Mouse (Mus musculus) midbrain, embryonic 14.5 days (tissue): ENCODE results near the gene Brd3. TPM values are rescaled to one million over a fixed set of nuclear protein-coding genes. Genes with fewer than 3 reads are reported as not detected.

ENCODE experiments used
- ATAC-seq: fragments of 200-750 bp; cut with Nextera tagmentation; 2 replicates; pipeline ENCODE4 v1.8.0; 2017; ENCODE audit warnings: moderate number of reproducible peaks, moderate library complexity; ENCODE audit not compliant: low FRiP score, low TSS enrichment
- DNase-seq: peaks from one replicate; pipeline ENCODE4 v3.0.0-alpha.2; 2015
- H3K27ac ChIP-seq: fragments of 300-500 bp; sonication (generic); replicated peaks from 2 replicates; pipeline ENCODE4 v1.5.1; 2014; ENCODE audit warnings: mild to moderate bottlenecking, low read depth, low read length, moderate library complexity
- H3K27me3 ChIP-seq: fragments of 300-500 bp; sonication (generic); 2 replicates; pipeline ENCODE4 v1.6.1; 2014; ENCODE audit warnings: low read length, control low read depth, mixed read lengths; ENCODE audit not compliant: control insufficient read depth, insufficient read depth
- H3K36me3 ChIP-seq: fragments of 300-500 bp; sonication (generic); 2 replicates; pipeline ENCODE4 v1.6.1; 2014; ENCODE audit warnings: low read length, control low read depth; ENCODE audit not compliant: control insufficient read depth, insufficient read depth
- H3K4me1 ChIP-seq: fragments of 300-500 bp; sonication (generic); 2 replicates; pipeline ENCODE4 v1.6.1; 2014; ENCODE audit warnings: mild to moderate bottlenecking, antibody characterized with exemption, low read length, control low read depth; ENCODE audit not compliant: control insufficient read depth, insufficient read depth
- H3K4me2 ChIP-seq: fragments of 300-500 bp; sonication (generic); 2 replicates; pipeline ENCODE4 v1.6.1; 2014; ENCODE audit warnings: mild to moderate bottlenecking, low read length, moderate library complexity
- H3K4me3 ChIP-seq: fragments of 300-500 bp; sonication (generic); replicated peaks from 2 replicates; pipeline ENCODE4 v1.5.1; 2014; ENCODE audit warnings: low read depth, low read length
- H3K9ac ChIP-seq: fragments of 300-500 bp; sonication (generic); replicated peaks from 2 replicates; pipeline ENCODE4 v1.6.1; 2014; ENCODE audit warnings: mild to moderate bottlenecking, low read length, moderate library complexity
- H3K9me3 ChIP-seq: fragments of 300-500 bp; sonication (generic); 2 replicates; pipeline ENCODE4 v1.6.1; 2016; ENCODE audit warnings: low read length, control low read depth, mixed read lengths; ENCODE audit not compliant: control insufficient read depth
- WGBS: fragments of 180-500 bp; shearing (Covaris S2); extraction: QIAGEN DNeasy Blood & Tissue Kit; methylation state at CpG from one replicate; pipeline ENCODE4 v1.1.7; 2014; 5-methylcytosine and 5-hydroxymethylcytosine counted together
- polyA plus RNA-seq: library from polyadenylated mRNA; unstranded; fragments of >200 nt; fragmentation: Nextera tagmentation; extraction: Ambion mirVana; gene quantifications from 2 replicates; pipeline ENCODE4 v1.2.1, GENCODE M21; 2014

Brd3 gene
- polyA plus RNA-seq, 1 experiment from 2014 or later, result 174 TPM

DNA sequence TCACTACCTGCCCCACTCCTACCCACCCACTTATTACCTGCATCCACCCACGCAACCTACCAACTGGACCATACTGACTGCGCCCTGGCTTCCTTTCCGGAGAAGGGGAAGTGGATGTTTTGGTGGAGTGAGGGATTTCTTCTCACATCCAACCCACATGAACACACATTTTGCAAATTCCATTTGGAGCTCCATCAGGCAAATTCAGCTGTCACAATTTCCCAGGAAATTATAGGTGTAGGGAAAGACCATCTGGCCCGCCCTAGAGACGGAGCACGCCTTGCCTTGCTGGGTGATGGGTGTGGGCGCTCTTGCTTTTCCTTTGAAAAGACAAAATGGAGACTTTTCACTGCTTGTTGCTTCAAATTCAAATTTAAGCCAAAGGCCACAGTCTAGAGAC is 76.8 kb downstream of the Brd3 start:
- DNase-seq, result no peak
- no peak for ATAC-seq
- 96% methylated on average over 7 of the region's 7 CpGs for WGBS
- no peak overlapping the region for H3K9ac ChIP-seq
- H3K4me1 ChIP-seq, result peaks cover 10% of the 10 kb centered on the region
- no peaks in the 10 kb centered on the region for H3K9me3 ChIP-seq
- H3K4me2 ChIP-seq, result no peak overlapping the region
- no peak overlapping the region for H3K4me3 ChIP-seq
- no peak overlapping the region for H3K27ac ChIP-seq
- H3K36me3 ChIP-seq, result no peaks in the 10 kb centered on the region
- H3K27me3 ChIP-seq, result no peaks in the 10 kb centered on the region

DNA sequence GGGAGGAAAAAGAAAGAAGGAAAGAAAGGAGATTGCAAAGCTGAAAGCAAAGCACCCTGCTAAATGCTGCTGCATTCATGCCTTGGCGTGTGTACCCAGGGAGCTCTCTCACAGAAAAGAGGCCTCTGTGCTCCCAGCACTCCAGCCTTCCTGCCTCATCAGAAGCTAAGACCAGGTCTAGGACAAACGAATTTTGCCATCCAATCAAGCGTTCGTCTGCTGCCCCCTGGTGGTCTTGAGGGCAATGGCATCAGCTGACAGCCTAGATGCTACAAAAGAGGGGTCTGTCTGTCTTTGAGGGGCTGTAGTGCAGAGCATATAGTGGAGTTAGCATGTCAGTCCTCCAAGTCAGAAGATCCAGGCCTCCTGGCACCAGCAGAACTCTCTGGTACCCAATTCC is 79.4 kb downstream of the Brd3 start:
- WGBS, result 0% methylated on average over 4 of the region's 4 CpGs
- DNase-seq, result peak; percentile 97
- peak overlapping the region; percentile 3; the same call in 1 of the 2 replicates for H3K27ac ChIP-seq

DNA sequence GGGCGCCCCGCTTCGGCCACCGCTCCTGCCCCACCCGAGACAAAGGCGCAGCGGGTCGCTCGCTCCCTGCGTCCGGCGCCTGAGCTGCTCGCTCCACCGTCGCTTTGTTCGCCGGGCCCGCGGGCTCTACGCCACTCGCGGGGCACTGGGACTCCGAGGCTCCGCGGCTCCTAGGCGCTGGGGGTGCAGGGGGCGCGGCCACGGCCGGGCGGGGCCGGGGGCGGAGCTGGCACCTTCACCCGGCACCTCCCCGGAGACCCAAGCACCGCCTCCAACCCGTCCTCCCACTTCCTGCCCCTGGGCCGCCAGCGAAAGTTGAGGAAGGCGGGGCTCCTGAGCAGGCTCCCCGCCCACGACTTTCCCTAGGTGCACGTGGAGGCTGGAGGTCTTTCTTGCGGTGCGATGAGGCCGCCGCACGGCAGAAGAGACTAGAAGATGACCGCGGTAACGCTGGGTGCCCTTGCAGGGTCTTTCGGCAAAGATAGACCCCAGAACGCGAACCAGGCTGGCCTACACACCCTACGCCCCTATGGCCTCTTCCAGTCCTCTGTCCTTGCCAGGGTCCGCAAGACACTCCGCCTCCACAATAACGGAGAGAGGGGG is 80.5 kb downstream of the Brd3 start, which contains the start of gene Vav2:
Gene Vav2 (minus strand): TSS at position 179 of the 603 bp plus-strand sequence.
- H3K36me3 ChIP-seq, result no peaks in the 10 kb centered on the region

More for the DNA sequence above, 79.4 kb downstream of the Brd3 start:
- no peak overlapping the region for H3K4me3 ChIP-seq
- no peaks in the 10 kb centered on the region for H3K27me3 ChIP-seq
- ATAC-seq, result peak; percentile 18; the same call in 1 of the 2 replicates
- no peaks in the 10 kb centered on the region for H3K9me3 ChIP-seq
- no peaks in the 10 kb centered on the region for H3K36me3 ChIP-seq
- no peak overlapping the region for H3K9ac ChIP-seq
- H3K4me1 ChIP-seq, result peaks cover 25% of the 10 kb centered on the region
- H3K4me2 ChIP-seq, result no peak overlapping the region

DNA sequence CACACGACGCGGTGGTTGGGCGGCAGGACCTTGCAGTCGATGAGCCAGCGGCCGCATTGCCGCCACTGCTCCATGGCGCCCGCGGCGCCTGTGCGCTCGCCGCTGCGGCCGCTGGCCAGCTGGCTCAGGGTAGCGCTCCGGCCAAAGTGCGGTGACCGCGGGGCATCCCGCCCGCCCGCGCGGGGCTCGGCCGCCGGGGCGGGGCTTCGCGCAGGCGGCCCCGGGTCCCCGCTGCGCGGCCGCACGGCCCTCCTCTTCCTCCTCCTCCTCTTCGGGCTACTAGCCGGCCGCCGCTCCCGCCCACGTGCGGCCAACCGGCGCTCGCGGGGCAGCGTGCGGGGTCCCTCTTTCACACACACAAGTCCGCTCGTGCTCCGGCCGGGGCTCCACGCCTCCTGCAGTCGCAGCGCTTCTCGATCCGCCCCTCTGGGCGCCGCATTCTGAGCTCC is 81.0 kb downstream of the Brd3 start:
- Histone ChIP-seq H3K4me1 (peaks cover 37% of the 10 kb centered on the region), H3K36me3 (no peaks in the 10 kb centered on the region), H3K4me3 (peak overlapping the region; percentile 92), H3K4me2 (peak overlapping the region; percentile 94), H3K9ac (peak overlapping the region; percentile 91), H3K27me3 (no peaks in the 10 kb centered on the region), H3K9me3 (no peaks in the 10 kb centered on the region), H3K27ac (peak overlapping the region; percentile 79)
- ATAC-seq (peak; percentile 47), DNase-seq (peak; percentile 71)
- WGBS, result 1% methylated on average over 41 of the region's 64 CpGs

More for the DNA sequence above, 80.5 kb downstream of the Brd3 start, which contains the start of gene Vav2:
- no peaks in the 10 kb centered on the region for H3K27me3 ChIP-seq
- DNase-seq, result peak; percentile 93
- 1% methylated on average over 58 of the region's 58 CpGs for WGBS
- H3K4me1 ChIP-seq, result peaks cover 32% of the 10 kb centered on the region
- peak within 1 kb of the TSS; percentile 91 for H3K9ac ChIP-seq
- H3K9me3 ChIP-seq, result no peaks in the 10 kb centered on the region
- peak within 1 kb of the TSS; percentile 92 for H3K4me3 ChIP-seq
- H3K27ac ChIP-seq, result peak within 1 kb of the TSS; percentile 79
- H3K4me2 ChIP-seq, result peak within 1 kb of the TSS; percentile 94
- peak; percentile 86 for ATAC-seq

DNA sequence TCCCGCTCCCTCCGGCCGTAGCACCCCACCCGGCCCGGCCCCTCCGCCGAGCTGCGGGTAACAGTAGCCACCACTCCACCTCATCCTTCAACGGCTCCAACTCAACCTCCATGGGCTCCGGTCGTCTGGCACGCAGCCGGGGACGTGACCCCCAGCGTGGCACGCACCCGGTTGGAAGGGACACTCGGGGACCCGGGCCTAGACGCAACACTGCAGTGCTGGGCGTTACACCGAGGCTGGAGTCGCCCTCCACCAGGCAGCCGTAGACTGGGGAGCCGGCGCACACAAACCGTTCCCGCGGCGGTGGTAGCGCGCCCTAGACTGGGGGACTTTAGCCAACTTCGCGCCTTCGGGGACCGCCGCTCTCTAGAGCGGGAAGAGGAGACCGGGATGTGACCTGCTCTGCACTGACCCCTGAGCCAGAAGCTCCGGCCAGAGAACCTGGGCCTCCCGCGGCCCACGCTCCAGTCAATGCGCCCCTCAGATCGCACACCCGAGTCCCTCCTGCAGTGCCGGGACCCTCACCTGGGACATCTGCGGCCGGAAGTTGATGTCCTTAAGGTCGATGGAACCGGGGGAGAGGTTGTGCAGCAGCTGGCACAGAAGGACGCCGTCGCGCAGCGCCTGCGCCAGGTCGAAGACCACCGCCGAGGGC is 81.6 kb downstream of the Brd3 start:
- H3K4me3 ChIP-seq, result peak overlapping the region; percentile 92
- no peak for ATAC-seq
- peak overlapping the region; percentile 94 for H3K4me2 ChIP-seq
- DNase-seq, result peak; percentile 62
- H3K9ac ChIP-seq, result peak overlapping the region; percentile 91
- no peaks in the 10 kb centered on the region for H3K9me3 ChIP-seq
- peak overlapping the region; percentile 79 for H3K27ac ChIP-seq
- WGBS, result under 1% methylated on average over 60 of the region's 60 CpGs
- H3K36me3 ChIP-seq, result no peaks in the 10 kb centered on the region
- H3K4me1 ChIP-seq, result peaks cover 43% of the 10 kb centered on the region
- no peaks in the 10 kb centered on the region for H3K27me3 ChIP-seq

DNA sequence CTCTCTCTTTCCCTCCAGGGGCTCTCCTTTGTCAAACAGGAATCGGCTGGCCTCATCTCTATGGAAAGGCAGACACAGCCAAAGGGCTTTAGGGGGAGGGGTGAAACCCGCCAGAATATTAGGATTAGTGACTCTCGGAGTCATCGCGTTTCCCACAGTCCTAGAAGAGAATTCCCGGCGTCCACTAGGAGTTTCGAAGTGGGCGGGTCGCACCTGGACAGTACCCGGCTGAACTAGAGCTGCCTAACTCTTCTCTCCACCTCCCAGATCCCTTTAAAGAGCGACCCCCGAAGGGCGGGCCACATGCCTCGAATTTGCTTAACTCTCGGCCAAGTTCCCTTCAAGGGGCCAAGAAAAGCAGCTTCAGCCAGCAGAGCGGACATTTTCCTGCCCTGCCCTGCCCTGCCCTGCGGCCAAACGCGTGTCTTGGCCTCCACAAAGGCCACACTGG is 82.3 kb downstream of the Brd3 start:
- H3K4me1 ChIP-seq, result peaks cover 43% of the 10 kb centered on the region
- no peaks in the 10 kb centered on the region for H3K36me3 ChIP-seq
- WGBS, result under 1% methylated on average over 20 of the region's 20 CpGs
- peak overlapping the region; percentile 94 for H3K4me2 ChIP-seq
- H3K4me3 ChIP-seq, result peak overlapping the region; percentile 92
- peak overlapping the region; percentile 91 for H3K9ac ChIP-seq
- ATAC-seq (no peak), DNase-seq (peak; percentile 76)
- no peaks in the 10 kb centered on the region for H3K9me3 ChIP-seq
- peak overlapping the region; percentile 79; the same call in 1 of the 2 replicates for H3K27ac ChIP-seq
- H3K27me3 ChIP-seq, result no peaks in the 10 kb centered on the region

DNA sequence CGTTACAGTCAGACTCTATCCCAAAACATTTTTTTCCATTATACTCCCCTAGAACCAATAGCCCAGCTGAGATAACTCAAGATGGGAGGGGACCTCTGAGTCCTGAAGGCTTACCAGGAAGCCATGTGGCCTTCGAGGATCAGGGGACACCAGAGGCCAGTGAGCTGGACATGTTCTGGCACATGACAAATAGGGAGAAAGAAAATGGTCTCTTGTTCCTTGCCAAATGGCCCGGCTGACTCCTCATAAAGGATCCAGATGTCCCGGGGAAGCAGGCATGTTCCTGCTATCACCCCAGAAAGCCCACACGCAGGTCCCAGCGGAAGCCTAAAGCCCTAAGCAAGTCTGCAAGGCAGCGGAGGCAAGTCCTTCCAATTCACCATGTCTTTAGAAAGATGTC is 83.9 kb downstream of the Brd3 start:
- peak overlapping the region; percentile 94 for H3K4me2 ChIP-seq
- no peaks in the 10 kb centered on the region for H3K27me3 ChIP-seq
- no peak overlapping the region for H3K27ac ChIP-seq
- DNase-seq (no peak), ATAC-seq (no peak)
- H3K9ac ChIP-seq, result no peak overlapping the region
- H3K9me3 ChIP-seq, result no peaks in the 10 kb centered on the region
- WGBS, result 75% methylated on average over 7 of the region's 7 CpGs
- peaks cover 44% of the 10 kb centered on the region for H3K4me1 ChIP-seq
- H3K36me3 ChIP-seq, result no peaks in the 10 kb centered on the region
- peak overlapping the region; percentile 92; the same call in 1 of the 2 replicates for H3K4me3 ChIP-seq

DNA sequence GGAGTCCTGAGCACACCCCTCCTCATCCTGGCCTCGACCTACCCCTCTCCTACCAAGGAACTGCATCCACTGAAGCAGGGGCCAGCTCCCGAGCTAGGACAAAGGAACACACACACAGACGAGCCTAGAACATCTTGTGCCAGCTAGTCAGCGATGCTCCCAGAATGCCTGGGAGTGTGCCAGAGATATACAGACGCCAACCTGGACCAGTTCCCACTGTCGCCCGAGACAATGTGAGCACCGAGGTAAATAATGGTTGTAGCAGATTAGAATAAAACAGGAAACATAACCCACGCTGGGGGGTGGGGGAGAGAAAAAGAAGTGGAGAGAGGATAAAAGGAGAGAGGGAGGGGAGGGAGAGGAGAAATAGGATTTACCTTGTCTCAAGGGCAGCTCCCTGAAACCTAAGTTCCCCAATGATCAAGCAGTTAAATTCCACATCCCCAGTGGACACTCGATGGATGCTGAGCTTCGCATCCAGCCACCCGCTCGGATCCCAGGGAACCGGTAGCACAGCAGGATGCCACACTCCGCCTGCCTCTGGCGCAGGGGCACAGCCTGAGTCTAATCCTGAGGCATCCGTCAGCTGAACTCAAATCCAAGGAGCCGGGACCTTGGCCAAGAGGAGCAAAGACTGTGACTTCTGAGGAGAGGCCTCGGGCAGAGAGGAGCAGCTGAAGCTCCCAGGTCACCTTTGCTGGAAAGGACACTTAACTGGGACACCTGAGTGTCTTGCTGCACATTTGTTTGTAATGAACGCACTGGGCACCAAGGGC is 86.0 kb downstream of the Brd3 start:
- Histone ChIP-seq H3K4me2 (peak overlapping the region; percentile 26; the same call in 1 of the 2 replicates), H3K27ac (peak overlapping the region; percentile 49; the same call in 1 of the 2 replicates), H3K9ac (no peak overlapping the region), H3K27me3 (no peaks in the 10 kb centered on the region), H3K4me3 (no peak overlapping the region), H3K9me3 (no peaks in the 10 kb centered on the region), H3K36me3 (no peaks in the 10 kb centered on the region), H3K4me1 (peaks cover 46% of the 10 kb centered on the region)
- WGBS, result 45% methylated on average over 20 of the region's 20 CpGs
- ATAC-seq, result no peak
- DNase-seq, result peak; percentile 67
